In genomic region chr7:97351792-97352513, GRCm38 (mm10) we compare ENCODE assay signal across 16 mouse cellular contexts.
"Had no signal": no experiment of that assay in that cellular context is flagged by ENCODE, and none has a peak within 500 bp of the region (broad histone marks: within the 10 kb centered on the region; RNA-seq: fewer than 3 reads in every experiment).

No protein-coding gene starts in this region.

- H3K9ac ChIP-seq: liver, embryonic 13.5 days; liver, postnatal 0 days; lung, embryonic 15.5 days; midbrain, embryonic 12.5 days; neural tube, embryonic 13.5 days had no signal

- DNase-seq: kidney, postnatal 10 days; kidney, postnatal 4 days; liver, embryonic 13.5 days; liver, postnatal 0 days; lung, postnatal 14 days; retina, postnatal 1 day; right cerebral cortex, postnatal 4 days; spleen, adult 18-20 months; thymus, adult 2 months; thymus, postnatal 25 days had no signal

- H3K36me3 ChIP-seq: limb, embryonic 10.5 days; liver, embryonic 13.5 days; lung, embryonic 15.5 days had no signal

- H3K27ac ChIP-seq: left cerebral cortex, adult 2 months; limb, embryonic 10.5 days; liver, embryonic 13.5 days; lung, embryonic 15.5 days; neural tube, embryonic 13.5 days had no signal

- H3K4me3 ChIP-seq: left cerebral cortex, adult 2 months; limb, embryonic 10.5 days; liver, embryonic 13.5 days; lung, embryonic 15.5 days; midbrain, embryonic 12.5 days; neural tube, embryonic 13.5 days had no signal

- H3K9me3 ChIP-seq: limb, embryonic 10.5 days; liver, embryonic 13.5 days; lung, embryonic 15.5 days; midbrain, embryonic 12.5 days; neural tube, embryonic 13.5 days had no signal

- H3K4me1 ChIP-seq: neural tube, embryonic 13.5 days had no signal

- H3K27me3 ChIP-seq: liver, embryonic 13.5 days; lung, embryonic 15.5 days; neural tube, embryonic 13.5 days had no signal

- ATAC-seq: liver, postnatal 0 days; midbrain, embryonic 16.5 days had no signal

- H3K4me2 ChIP-seq: liver, embryonic 13.5 days; lung, embryonic 15.5 days; midbrain, embryonic 12.5 days; neural tube, embryonic 13.5 days had no signal
